Mouse (Mus musculus): ENCODE measurements around the gene F12. TPM values are rescaled to one million over a fixed set of nuclear protein-coding genes. Genes with fewer than 3 reads are reported as not detected.
"Not testable (repeated sequence)": the region's sequence is repeated elsewhere in the genome, so short reads cannot be mapped to it uniquely, and the experiment has no call there.

The F12 gene
- polyA plus RNA-seq, 1 experiment from 2014 or later = not detected

GRCm38 (mm10) chr13:55446483-55447105, 20.0 kb upstream of the F12 start:
- Histone ChIP-seq H3K36me3 (peaks cover 38% of the 10 kb centered on the region), H3K4me1 (peaks cover 32% of the 10 kb centered on the region), H3K27ac (peak overlapping the region; percentile 98), H3K27me3 (ENCODE audit: low read depth, poor library complexity, severe bottlenecking) (no peaks in the 10 kb centered on the region), H3K4me3 (peak overlapping the region; percentile 95), H3K9me3 (replicated peaks) (no peaks in the 10 kb centered on the region)
- WGBS = 87% methylated on average over 6 of the region's 6 CpGs
- DNase-seq (ENCODE audit: low spot score) = no peak

GRCm38 (mm10) chr13:55445361-55446091, 18.9 kb upstream of the F12 start:
- Histone ChIP-seq H3K27ac (peak overlapping the region; percentile 98), H3K9me3 (replicated peaks) (no peaks in the 10 kb centered on the region), H3K4me3 (peak overlapping the region; percentile 95), H3K4me1 (peaks cover 32% of the 10 kb centered on the region), H3K27me3 (ENCODE audit: low read depth, poor library complexity, severe bottlenecking) (no peaks in the 10 kb centered on the region), H3K36me3 (peaks cover 27% of the 10 kb centered on the region)
- peak; percentile 77 for DNase-seq (ENCODE audit: low spot score)
- 2% methylated on average over 66 of the region's 66 CpGs for WGBS

GRCm38 (mm10) chr13:55444937-55445315, 18.3 kb upstream of the F12 start, which contains the start of gene Grk6:
Grk6 (plus strand) TSS chr13:55445072.
- peak within 1 kb of the TSS; percentile 95 for H3K4me3 ChIP-seq
- peak within 1 kb of the TSS; percentile 98 for H3K27ac ChIP-seq
- H3K27me3 ChIP-seq (ENCODE audit: low read depth, poor library complexity, severe bottlenecking) = no peaks in the 10 kb centered on the region
- peaks cover 21% of the 10 kb centered on the region for H3K36me3 ChIP-seq
- H3K4me1 ChIP-seq = peaks cover 32% of the 10 kb centered on the region
- no peaks in the 10 kb centered on the region for H3K9me3 ChIP-seq (replicated peaks)
- 0% methylated on average over 35 of the region's 35 CpGs for WGBS
- peak; percentile 99 for DNase-seq (ENCODE audit: low spot score)

- Histone ChIP-seq H3K27ac (peak overlapping the region; percentile 98), H3K27me3 (ENCODE audit: low read depth, poor library complexity, severe bottlenecking) (no peaks in the 10 kb centered on the region), H3K9me3 (replicated peaks) (no peaks in the 10 kb centered on the region), H3K4me1 (peaks cover 32% of the 10 kb centered on the region), H3K36me3 (peaks cover 16% of the 10 kb centered on the region), H3K4me3 (peak overlapping the region; percentile 95)
- 1% methylated on average over 33 of the region's 33 CpGs for WGBS
- DNase-seq (ENCODE audit: low spot score) = no peak
These were observed 17.8 kb upstream of the F12 start for GRCm38 (mm10) chr13:55444286-55444936.

- H3K36me3 ChIP-seq = peaks cover 10% of the 10 kb centered on the region
- H3K4me1 ChIP-seq = peaks cover 32% of the 10 kb centered on the region
- H3K27ac ChIP-seq = peak overlapping the region; percentile 98
- no peaks in the 10 kb centered on the region for H3K9me3 ChIP-seq (replicated peaks)
- no peak for DNase-seq (ENCODE audit: low spot score)
- no peaks in the 10 kb centered on the region for H3K27me3 ChIP-seq (ENCODE audit: low read depth, poor library complexity, severe bottlenecking)
- WGBS = 46% methylated on average over 9 of the region's 9 CpGs
- H3K4me3 ChIP-seq = peak overlapping the region; percentile 95
These were observed 17.2 kb upstream of the F12 start for GRCm38 (mm10) chr13:55443799-55444285.

GRCm38 (mm10) chr13:55437111-55437629, 10.6 kb upstream of the F12 start:
- not testable (repeated sequence) for DNase-seq (ENCODE audit: low spot score); H3K27ac ChIP-seq; H3K36me3 ChIP-seq; H3K4me1 ChIP-seq; H3K27me3 ChIP-seq (ENCODE audit: low read depth, poor library complexity, severe bottlenecking); H3K9me3 ChIP-seq (replicated peaks); H3K4me3 ChIP-seq
- 85% methylated on average over 15 of the region's 15 CpGs for WGBS

GRCm38 (mm10) chr13:55431889-55432685, 5.5 kb upstream of the F12 start:
- 83% methylated on average over 10 of the region's 10 CpGs for WGBS

GRCm38 (mm10) chr13:55430566-55430965, 4.0 kb upstream of the F12 start:
- H3K27ac ChIP-seq = no peak overlapping the region
- no peak overlapping the region for H3K4me3 ChIP-seq
- 89% methylated on average over 2 of the region's 2 CpGs for WGBS
- DNase-seq (ENCODE audit: low spot score) = no peak
- H3K9me3 ChIP-seq (replicated peaks) = no peaks in the 10 kb centered on the region
- H3K36me3 ChIP-seq = no peaks in the 10 kb centered on the region
- H3K27me3 ChIP-seq (ENCODE audit: low read depth, poor library complexity, severe bottlenecking) = no peaks in the 10 kb centered on the region
- no peaks in the 10 kb centered on the region for H3K4me1 ChIP-seq

More at GRCm38 (mm10) chr13:55431889-55432685, 5.5 kb upstream of the F12 start:
- Histone ChIP-seq H3K9me3 (replicated peaks) (no peaks in the 10 kb centered on the region), H3K4me3 (no peak overlapping the region), H3K27ac (no peak overlapping the region), H3K27me3 (ENCODE audit: low read depth, poor library complexity, severe bottlenecking) (no peaks in the 10 kb centered on the region), H3K4me1 (no peaks in the 10 kb centered on the region), H3K36me3 (no peaks in the 10 kb centered on the region)
- DNase-seq (ENCODE audit: low spot score) = no peak

- no peaks in the 10 kb centered on the region for H3K4me1 ChIP-seq
- 81% methylated on average over 12 of the region's 12 CpGs for WGBS
- no peak for DNase-seq (ENCODE audit: low spot score)
- no peak overlapping the region for H3K27ac ChIP-seq
- no peaks in the 10 kb centered on the region for H3K9me3 ChIP-seq (replicated peaks)
- no peak overlapping the region for H3K4me3 ChIP-seq
- H3K36me3 ChIP-seq = no peaks in the 10 kb centered on the region
- H3K27me3 ChIP-seq (ENCODE audit: low read depth, poor library complexity, severe bottlenecking) = no peaks in the 10 kb centered on the region
These were observed 2.8 kb upstream of the F12 start for GRCm38 (mm10) chr13:55429226-55429888.

GRCm38 (mm10) chr13:55420933-55421800, 5.4 kb downstream of the F12 start:
- 9% methylated on average over 35 of the region's 35 CpGs for WGBS
- DNase-seq (ENCODE audit: low spot score) = peak; percentile 74
- no peak overlapping the region for H3K27ac ChIP-seq
- H3K27me3 ChIP-seq (ENCODE audit: low read depth, poor library complexity, severe bottlenecking) = peaks cover 62% of the 10 kb centered on the region
- H3K4me3 ChIP-seq = peak overlapping the region; percentile 34
- H3K4me1 ChIP-seq = peaks cover 21% of the 10 kb centered on the region
- H3K36me3 ChIP-seq = no peaks in the 10 kb centered on the region
- H3K9me3 ChIP-seq (replicated peaks) = no peaks in the 10 kb centered on the region
